Mouse (Mus musculus): Measurements from ENCODE around the gene Synrg.

Synrg gene

DNA sequence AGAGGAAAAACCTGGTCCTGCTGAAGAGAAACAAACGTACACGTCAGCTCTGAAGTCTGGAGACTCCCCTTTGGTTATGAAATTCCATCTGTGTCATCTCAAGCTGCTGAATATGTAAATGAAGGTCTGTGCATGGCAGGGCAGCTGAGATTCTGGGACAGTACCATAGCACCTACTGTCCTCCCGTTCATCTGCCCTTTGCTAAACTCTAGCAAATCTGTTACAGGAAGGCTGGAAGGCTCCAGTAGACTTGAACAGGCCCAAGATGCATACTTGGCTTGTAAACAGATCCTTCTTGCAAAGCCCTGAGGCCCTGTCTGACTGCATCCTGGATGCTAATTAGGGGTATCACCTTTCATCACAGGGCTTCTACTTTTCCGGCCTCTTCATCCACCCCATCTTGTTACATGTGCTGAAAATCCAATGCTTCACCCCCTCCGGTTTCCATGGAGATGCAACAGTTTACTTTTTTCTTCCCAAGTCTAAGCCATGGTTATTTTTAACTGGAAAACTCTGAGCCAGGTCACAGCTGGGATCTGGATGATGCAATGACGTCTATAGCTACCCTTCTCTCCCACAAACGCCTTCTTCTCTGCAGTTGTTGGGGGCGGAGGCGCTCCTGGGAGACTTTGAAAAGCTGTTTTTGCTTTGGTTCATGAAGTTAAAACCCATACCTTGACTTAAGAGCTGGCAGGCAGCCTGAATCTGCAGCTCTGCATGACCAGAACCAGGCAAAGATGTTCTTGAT is 108.8 kb downstream of the Synrg start:
- intact Hi-C loops (cut with DNase I): no loop called here

DNA sequence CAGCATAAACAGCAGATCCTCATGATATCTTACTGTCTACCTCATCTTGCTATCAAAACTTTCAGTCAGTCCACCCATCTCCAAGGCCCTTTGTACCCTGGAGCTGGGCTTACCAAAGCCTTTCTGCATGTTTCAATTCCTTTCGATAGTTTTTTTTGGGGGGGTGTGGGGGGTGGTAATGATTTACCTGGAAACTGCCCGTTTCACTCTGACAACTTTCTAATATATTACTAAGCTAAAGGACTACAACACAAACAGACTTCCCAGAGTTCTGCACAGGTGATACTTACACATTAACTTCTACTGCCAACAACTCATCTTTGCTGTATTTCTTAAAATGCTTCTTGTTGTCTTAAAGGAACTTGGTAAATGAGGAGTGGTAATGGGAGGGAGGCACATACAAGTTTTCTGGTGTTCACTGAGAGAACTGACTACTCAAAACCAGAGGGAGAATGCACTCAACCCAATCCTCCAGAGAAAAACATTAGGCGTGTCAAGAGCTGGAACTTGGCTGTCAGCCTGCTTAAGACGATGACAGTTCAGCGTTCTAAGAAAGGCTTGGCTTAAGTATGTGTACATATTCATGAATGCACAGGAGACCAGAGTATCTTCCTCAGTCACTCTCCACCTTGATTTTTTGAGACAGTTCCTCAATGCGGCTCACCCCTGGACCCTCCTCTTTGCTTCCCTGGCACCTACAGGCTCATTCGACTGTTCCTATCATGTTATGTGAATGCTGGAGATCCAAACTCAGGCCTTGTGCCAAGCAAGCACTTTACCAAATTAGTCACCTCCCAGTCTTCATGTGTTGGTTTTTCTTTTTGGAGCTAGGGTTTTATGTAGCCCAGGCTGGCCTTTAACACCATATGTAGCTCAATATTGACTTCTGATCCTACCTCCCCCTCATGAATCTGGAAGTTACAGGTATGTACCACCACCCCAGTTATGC is 109.9 kb downstream of the Synrg start:
- intact Hi-C loops (cut with DNase I): no loop called here

DNA sequence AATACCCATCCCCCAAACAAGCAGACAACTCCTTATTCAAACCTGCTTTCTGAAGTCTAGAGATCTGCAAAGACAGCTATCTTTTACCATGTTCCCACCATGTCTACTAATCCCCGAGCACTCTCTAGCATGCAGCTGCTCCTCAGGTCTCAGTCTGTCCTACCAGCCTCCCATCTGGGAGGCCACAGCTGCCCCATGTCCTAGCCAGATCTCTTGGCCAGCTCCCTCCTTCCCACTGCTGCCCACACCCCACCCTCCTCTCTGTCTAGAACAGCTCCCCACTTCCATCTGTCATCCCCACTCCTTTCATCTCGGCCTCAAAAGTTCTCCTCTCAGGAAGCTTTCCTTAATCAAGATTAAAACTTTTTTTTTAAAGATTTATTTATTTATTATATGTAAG is 112.8 kb downstream of the Synrg start:
- intact Hi-C loops (cut with DNase I): no loop called here

DNA sequence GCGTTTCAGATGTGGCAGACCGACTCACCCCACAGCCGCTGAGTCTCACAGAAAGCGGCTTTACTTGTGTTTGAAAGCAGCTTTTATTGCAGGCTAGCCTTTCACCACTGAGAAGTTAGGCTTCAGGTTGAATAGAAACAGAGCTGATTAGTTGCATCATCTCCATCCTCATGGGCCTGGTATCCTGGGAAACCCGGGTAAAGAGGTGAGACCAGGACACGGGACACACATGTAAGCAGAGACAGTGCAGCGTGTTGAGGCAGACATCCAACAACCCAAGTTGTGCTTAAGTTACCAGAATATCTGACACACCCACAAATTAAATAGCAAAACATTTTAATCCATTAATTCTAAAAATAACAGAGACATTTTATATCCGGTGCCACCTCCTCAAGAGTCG is 114.4 kb downstream of the Synrg start:
- intact Hi-C loops (cut with DNase I): no loop called here

DNA sequence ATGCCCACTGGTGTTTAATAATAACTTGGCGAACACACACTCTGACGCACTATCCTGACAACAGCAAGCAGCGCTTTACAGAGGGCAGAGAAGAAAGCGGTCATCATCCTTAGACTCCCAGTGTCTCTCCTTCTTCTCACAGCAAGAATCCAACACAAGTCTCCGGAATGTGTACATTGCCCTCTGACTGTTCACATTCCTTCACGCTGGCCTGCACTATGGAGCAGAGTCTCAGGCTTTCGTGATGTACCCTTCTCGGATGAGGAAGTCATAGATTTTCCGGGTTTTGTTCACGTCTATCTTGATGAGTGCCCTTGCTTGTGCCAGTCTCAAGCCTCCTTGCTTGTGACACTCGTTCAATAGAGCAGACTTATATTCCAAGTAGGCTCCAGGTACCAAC is 115.1 kb downstream of the Synrg start:
- intact Hi-C loops (cut with DNase I): no loop called here

DNA sequence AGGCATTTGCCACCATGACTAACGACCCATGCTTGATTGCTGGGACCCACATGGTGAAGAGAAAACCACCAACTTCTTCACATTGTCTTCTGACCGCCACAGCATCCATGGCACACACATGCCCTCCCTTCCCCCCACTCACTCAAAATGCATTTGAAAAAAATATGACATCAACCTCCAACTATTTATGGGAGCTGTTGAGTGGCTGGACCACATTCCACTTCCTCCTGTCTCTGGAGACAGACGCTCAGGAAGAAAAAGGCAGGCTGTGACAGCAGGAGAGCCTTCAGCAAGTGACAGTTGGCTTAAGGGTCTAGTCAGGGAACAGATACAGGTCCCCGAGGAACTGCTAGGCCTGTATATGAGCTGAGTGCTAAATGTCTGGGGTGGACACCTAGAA is 115.7 kb downstream of the Synrg start:
- intact Hi-C loops (cut with DNase I): no loop called here

DNA sequence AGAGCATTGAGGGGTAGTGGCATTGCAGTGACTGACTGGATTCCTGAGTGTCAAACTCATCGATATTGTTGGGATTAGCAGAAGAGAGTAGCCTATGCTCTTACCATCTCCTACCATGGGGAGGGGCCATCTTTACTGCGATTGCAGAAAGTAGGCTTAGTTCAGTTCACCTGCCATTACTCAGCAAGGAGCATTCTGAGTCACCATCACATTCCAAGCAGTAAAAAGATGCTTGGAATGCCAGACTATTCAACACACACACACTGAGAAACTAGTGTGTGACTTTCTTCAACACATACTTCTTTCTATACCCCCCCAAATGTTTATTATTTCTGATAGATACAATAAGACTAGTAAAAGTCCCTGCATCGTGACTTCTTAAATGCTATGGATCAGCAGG is 116.1 kb downstream of the Synrg start:
- intact Hi-C loops (cut with DNase I): no loop called here

DNA sequence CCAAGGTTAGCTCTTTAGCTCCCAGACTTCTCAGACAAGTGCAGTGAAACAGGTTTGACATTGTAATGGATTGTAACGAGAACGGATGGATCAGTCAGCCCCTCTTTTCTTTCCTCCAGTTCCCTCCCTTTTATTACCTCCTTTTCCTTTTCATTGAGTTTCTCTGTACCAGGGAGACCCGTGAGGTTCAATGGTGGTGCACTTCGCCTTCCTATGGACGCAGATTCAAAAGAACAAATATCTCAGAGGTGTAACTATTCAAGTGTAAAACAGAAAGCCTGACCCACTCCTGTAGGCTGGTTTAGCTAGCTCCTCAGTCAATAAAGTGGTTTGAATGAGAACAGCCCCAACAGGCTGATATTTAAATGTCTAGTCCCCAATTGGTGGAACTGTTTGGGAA is 117.7 kb downstream of the Synrg start:
- intact Hi-C loops (cut with DNase I): no loop called here

DNA sequence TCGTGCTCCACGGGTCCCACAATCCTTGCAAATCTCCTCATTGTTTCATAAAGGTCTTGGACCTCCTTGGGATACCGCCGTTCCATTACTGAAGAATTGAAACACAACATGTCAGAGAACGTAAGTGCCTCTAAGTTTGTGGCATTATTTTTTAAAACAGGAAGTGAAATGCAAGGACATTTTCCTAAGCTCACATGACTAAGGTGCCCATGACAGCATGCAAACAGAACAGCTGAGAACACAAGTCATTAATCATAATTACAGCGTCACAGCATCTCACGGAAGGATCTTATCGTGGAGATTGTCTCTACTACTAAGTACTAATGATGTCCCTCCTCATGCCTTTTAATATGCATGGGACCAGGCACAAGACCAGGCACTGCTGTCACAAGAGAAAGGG is 126.3 kb downstream of the Synrg start:
- intact Hi-C loops (cut with DNase I): no loop called here
